Mouse (Mus musculus) thymus, adult 18-20 months (tissue): ENCODE results near the gene Stra6l.

Source experiments
- DNase-seq, 2 experiments: peaks; one replicate each; pipeline ENCODE4 v3.0.0; 2022; ENCODE audit warnings: mixed read lengths in 2 of 2

Stra6l gene

GRCm38 (mm10) chr4:45846263-45846662 is 2.2 kb upstream of the Stra6l start:
- no peak for DNase-seq

DNA sequence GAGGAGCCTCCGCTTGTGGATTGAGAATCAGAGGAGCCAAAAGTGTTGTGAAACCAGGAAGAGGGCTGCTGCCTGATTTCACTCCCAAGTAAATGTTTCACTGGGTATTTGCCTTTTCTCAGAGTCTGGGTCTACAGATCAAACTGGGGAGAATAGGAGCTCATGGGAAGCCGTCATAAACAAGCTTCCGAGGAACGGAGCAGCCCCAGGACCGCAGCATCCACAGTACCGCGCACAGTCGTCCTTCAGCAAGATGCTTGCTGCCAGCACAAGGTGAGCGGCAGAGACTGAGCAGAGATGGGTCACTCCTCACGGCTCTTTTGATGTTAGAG is 327 bp downstream of the Stra6l start:
- no peak for DNase-seq

DNA sequence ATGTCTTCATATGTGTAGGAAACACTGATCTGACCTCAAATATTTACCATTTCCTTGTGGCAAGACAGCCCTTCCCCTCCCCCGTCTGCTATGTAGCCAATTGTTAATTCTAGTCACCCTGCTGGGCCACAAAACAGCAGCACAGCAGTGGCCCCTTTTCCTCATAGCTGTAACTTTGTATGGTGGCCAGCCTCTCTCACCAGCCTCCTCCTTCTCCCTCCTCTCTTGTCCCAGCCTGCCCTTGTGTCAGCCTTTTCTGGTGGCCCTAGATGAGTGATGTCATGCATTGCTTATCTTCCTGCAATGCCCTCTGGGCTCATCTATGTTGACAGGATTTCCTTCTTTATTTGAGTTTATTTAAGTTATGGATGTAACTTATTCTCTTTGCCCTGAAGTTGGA is 955 bp downstream of the Stra6l start:
- no peak for DNase-seq

DNA sequence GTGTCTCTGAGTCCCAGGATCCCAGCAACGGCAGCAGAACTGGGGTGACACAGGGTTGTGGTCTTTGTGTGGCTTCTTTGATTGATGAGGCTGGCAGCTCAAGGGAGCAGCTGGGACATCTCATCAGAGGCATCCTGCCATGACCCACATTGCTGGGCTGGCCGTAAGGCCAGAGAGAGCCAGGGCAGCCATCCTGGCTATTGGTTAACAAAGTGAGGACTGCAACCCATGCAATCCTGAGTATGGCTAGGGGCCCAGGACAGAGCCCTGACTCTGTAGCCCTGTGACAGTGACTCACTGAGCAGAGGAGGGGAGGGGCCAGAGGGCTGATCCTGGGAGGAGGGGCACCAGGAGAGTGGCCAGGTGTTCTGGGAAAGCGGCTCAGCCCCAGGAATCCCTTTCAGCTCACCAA is 3.2 kb downstream of the Stra6l start:
- DNase-seq: no peak

DNA sequence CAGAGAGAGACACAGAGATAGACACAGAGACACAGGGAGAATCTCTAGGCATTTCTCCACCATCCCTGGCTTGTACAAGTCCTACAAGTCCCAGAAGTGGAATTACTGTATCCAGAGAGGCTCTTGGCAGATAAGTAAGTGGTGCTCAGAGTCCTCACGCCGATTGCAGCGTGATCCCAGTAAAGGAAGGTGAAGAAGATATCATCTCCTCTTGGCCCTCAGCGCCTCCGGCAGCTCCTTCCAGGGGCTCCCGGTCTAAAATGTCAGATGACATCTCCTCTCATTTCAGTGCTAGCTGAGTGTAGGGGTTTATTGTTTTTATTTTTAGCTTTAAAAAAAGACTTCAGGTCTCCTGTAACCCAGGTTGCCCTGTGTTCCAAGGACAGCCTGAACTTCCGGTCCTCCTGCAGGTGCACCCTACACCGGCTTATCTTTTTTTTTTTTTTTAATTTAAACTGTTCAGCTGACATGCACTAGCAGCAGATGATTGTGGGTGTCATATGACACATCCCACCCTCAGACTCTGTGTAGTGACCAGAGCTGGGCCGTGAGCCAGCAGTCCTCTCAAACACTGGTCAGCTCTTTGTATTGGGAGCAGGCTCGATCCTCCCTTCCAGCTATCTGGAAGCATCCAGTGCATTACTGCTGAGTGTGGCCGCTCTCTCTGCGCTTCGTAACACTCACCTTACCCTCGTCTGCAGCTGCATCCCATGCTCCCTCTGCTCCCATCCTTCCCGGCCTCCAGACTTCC is 5.2 kb downstream of the Stra6l start:
- DNase-seq: no peak

- DNase-seq: peak in 1 of 2 experiments; percentile 8
Observed at GRCm38 (mm10) chr4:45855803-45856424, 7.5 kb downstream of the Stra6l start.

- DNase-seq: no peak
Observed at GRCm38 (mm10) chr4:45861160-45861559, 12.7 kb downstream of the Stra6l start.

GRCm38 (mm10) chr4:45867416-45867815 is 19.0 kb downstream of the Stra6l start:
- DNase-seq: no peak

- DNase-seq: no peak
Observed at GRCm38 (mm10) chr4:45869021-45869815, 20.8 kb downstream of the Stra6l start.

GRCm38 (mm10) chr4:45872147-45872546 is 23.7 kb downstream of the Stra6l start:
- no peak for DNase-seq

GRCm38 (mm10) chr4:45878929-45879328 is 30.5 kb downstream of the Stra6l start:
- no peak for DNase-seq

- no peak for DNase-seq
Observed at GRCm38 (mm10) chr4:45882521-45882920, 34.1 kb downstream of the Stra6l start.

DNA sequence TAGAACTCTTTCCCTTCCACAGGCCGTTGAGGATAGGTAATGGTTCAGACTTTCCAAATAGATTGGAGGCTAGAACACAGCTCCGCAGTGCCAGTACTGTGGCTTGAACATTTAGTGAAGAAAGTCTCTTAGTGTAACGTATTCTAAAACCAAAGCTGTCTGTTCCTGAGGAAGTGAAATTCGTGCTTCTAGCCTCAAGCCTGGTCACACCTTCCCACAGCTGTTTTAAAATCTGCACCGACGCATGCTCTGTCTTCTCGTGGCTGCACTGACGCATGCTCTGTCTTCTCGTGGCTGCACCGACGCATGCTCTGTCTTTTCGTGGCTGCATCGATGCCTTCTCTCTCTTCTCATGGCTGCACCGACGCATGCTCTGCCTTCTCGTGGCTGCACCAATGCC is 34.8 kb downstream of the Stra6l start:
- DNase-seq: no peak

DNA sequence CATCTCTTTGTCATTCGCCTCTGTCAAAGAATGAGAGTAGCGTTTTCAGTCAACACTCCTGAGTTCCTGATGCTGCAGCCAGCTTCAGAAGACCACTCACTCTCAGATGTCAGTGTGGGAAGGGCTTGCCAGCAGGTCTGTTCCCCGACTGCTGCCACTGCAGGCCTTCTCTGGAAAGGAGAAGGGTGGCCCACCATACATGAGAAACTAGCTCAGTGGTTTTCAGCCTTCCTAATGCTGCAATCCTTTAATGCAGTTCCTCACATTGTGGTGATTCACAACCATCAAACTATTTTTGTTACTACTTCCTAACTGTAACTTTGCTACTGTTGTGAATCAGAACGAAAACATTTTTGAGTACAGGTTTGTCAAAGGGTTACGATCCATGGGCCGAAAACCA is 41.0 kb downstream of the Stra6l start:
- DNase-seq: no peak

DNA sequence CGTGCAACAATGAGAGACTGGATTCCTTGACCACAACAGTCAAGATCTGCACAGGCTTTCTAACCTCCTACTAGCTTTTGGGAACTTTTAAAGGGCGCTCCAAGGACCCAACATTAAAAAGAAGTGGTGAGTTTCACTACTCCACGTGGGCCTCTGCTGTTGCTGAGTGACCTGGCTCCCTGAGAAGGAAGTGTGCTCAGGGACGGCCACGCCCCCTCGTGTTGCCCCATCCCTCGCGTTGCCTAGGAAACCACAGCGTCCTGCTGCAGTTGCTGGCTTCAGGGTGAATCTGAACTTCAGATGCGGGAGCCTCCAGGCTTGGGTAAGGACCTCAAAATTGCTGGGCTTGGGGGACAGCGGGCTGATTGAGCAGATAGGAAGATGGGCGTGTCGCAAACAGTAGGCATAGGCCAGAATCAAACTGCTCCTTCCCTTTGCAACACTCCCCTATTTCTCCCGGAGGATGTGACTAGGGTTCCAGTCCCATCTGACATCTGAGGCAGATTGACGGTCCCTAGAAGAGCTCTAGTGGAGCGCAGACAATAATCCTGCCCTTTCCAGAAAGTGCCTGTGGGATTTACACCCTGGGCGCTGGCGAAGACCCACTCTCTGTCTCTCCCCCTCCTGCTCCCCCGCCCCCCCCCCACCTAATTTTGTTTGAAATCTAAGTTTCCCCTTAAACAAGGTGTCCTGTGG is 41.8 kb downstream of the Stra6l start, which contains the start of gene Ccdc180:
Ccdc180 (plus strand) TSS at position 238 of the 696 bp plus-strand sequence.
- peak; percentile 39 to 42 for DNase-seq

- DNase-seq: no peak
Observed at GRCm38 (mm10) chr4:45896425-45897081, 48.1 kb downstream of the Stra6l start.

GRCm38 (mm10) chr4:45898413-45898812 is 49.9 kb downstream of the Stra6l start:
- no peak for DNase-seq

DNA sequence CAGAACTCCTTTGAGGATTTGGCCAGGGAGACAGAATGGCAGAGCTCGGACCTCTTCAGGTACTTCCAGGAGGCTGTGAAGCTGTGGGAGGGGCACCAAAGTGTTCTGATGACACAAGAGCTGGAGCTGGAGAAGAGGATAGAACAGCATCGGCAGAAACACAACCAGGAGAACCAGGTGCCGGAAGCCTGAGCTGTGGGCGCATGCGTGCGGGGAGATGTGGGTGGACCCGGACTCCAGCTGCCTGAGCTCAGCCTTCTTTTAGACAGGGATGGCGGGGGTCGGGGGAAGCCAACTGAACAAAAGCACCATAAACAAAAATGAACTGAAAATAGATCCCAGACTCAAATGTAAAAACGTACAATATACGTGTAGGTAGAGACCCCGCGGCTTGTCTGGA is 60.8 kb downstream of the Stra6l start:
- no peak for DNase-seq

DNA sequence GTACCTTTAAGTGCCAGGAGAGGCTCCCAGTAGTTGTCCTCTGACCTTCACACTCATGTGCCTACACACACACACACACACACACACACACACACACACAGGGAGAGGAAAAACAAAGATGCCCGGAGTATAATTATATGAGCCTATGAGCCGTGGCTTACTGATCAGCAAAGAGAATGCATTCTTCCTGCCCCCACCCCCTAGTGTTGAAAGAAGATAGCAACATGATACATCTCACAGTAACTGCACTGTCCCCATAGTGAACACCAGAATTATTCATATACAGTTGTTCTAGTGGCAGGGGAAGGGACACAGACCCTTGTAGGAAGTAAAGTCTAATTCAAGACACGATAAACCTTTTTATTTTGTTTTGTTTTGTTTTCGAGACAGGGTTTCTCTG is 61.5 kb downstream of the Stra6l start:
- no peak for DNase-seq

- no peak for DNase-seq
Observed at GRCm38 (mm10) chr4:45911256-45911655, 62.8 kb downstream of the Stra6l start.

GRCm38 (mm10) chr4:45911876-45912275 is 63.4 kb downstream of the Stra6l start:
- no peak for DNase-seq

GRCm38 (mm10) chr4:45917091-45917490 is 68.6 kb downstream of the Stra6l start:
- DNase-seq: no peak
